Mouse (Mus musculus): Measurements from ENCODE around the gene Copb1.

DNA sequence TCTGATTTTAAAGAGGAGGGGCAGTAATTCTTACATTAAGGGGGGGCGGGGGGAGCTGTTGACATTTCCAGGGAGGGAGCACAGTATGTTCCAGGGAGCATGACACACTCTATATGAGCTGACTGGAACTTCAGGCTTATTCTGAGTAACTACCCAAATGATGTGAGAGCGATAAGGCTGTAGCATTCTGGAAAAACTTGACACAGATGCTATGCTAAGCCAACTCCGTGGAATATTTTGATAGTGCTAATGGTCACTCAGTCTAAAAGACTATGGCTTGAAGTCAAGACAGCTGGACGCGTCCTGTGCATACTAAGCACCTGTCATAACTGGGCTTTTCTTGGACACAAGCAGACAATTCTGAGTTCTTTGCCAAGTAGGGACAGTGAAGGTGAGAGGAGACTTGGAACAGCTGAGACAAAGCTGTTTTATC is 51.5 kb downstream of the Copb1 start:
- TF ChIP-seq CTCF (IDR thresholded peaks at IDR 0.05; ENCODE audit: extremely low read depth, insufficient read depth, insufficient read length, insufficient replicate concordance) (no peak), POLR2A (IDR thresholded peaks at IDR 0.05; ENCODE audit: low read depth, low read length) (no peak)
